In genomic region chr2:91452658-91453057, GRCm38 (mm10) we compare ENCODE assay signal across 14 mouse cellular contexts. TPM values are rescaled to one million over a fixed set of nuclear protein-coding genes. Genes with fewer than 3 reads are reported as not detected.
DNase-seq lines count a peak whose midpoint lies in the region; ATAC-seq and TF ChIP-seq lines count a peak whose summit lies in the region.
"Had no signal": no experiment of that assay in that cellular context is flagged by ENCODE, and none has a peak within 500 bp of the region (broad histone marks: within the 10 kb centered on the region; RNA-seq: fewer than 3 reads in every experiment).

No protein-coding gene starts in this region.

- intact Hi-C loops in heart, adult 2 months (cut with DNase I): no loop called here

- 26% methylated on average over 8 of the region's 8 CpGs for WGBS in heart, embryonic 13.5 days
- WGBS in heart, adult 2 months: 40% methylated on average over 8 of the region's 8 CpGs
- 27% methylated on average over 8 of the region's 8 CpGs for WGBS in lung, embryonic 14.5 days
- 12% methylated on average over 8 of the region's 8 CpGs for WGBS in kidney, embryonic 16.5 days
- WGBS in stomach, embryonic 15.5 days: 28% methylated on average over 8 of the region's 8 CpGs

- no peaks in the 10 kb centered on the region for H3K36me3 ChIP-seq in heart, embryonic 13.5 days
- H3K36me3 ChIP-seq in heart, adult 2 months (ENCODE audit: control insufficient read depth, insufficient read depth, low read length): no peaks in the 10 kb centered on the region
- no peaks in the 10 kb centered on the region for H3K36me3 ChIP-seq in lung, embryonic 14.5 days (ENCODE audit: insufficient read depth)
- no peaks in the 10 kb centered on the region for H3K36me3 ChIP-seq in kidney, embryonic 16.5 days (ENCODE audit: insufficient read depth, low read length)
- no peaks in the 10 kb centered on the region for H3K36me3 ChIP-seq in stomach, embryonic 15.5 days
- H3K36me3 ChIP-seq: midbrain, embryonic 12.5 days had no signal

- no peak for ATAC-seq in heart, embryonic 13.5 days (ENCODE audit: extremely low read depth, insufficient number of reproducible peaks, low FRiP score, low TSS enrichment)
- ATAC-seq in lung, embryonic 14.5 days (ENCODE audit: insufficient read depth): no peak
- ATAC-seq in kidney, embryonic 16.5 days (ENCODE audit: low FRiP score, low TSS enrichment): no peak
- peak; percentile 66 for ATAC-seq in stomach, embryonic 15.5 days (ENCODE audit: insufficient read depth, low FRiP score, low read depth)
- ATAC-seq: inflammation-experienced regulatory T-cells, adult 6 months; lung, postnatal 0 days had no signal

- H3K9ac ChIP-seq in heart, embryonic 13.5 days: no peak overlapping the region
- no peak overlapping the region for H3K9ac ChIP-seq in heart, adult 2 months (ENCODE audit: low read depth, low read length)
- H3K9ac ChIP-seq in lung, embryonic 14.5 days: no peak overlapping the region
- no peak overlapping the region for H3K9ac ChIP-seq in kidney, embryonic 16.5 days (replicated peaks; ENCODE audit: low read length)
- no peak overlapping the region for H3K9ac ChIP-seq in stomach, embryonic 15.5 days
- H3K9ac ChIP-seq: midbrain, embryonic 12.5 days had no signal

- TF ChIP-seq POLR2A in heart, adult 2 months (IDR thresholded peaks at IDR 0.05; ENCODE audit: insufficient read depth, low read depth, low read length): no peak

- H3K27ac ChIP-seq in heart, embryonic 13.5 days (replicated peaks): no peak overlapping the region
- H3K27ac ChIP-seq in heart, adult 2 months: no peak overlapping the region
- H3K27ac ChIP-seq in lung, embryonic 14.5 days (ENCODE audit: low read depth): no peak overlapping the region
- peak overlapping the region; percentile 21; the same call in 1 of the 2 replicates for H3K27ac ChIP-seq in kidney, embryonic 16.5 days (ENCODE audit: low read length)
- H3K27ac ChIP-seq in stomach, embryonic 15.5 days: no peak overlapping the region
- H3K27ac ChIP-seq: midbrain, embryonic 12.5 days had no signal

- H3K4me2 ChIP-seq in heart, embryonic 13.5 days: peak overlapping the region; percentile 25
- H3K4me2 ChIP-seq in lung, embryonic 14.5 days: peak overlapping the region; percentile 18; the same call in 1 of the 2 replicates
- H3K4me2 ChIP-seq in kidney, embryonic 16.5 days (replicated peaks; ENCODE audit: low read depth, low read length): peak overlapping the region; percentile 43
- no peak overlapping the region; the same call in 1 of the 2 replicates for H3K4me2 ChIP-seq in stomach, embryonic 15.5 days
- H3K4me2 ChIP-seq: midbrain, embryonic 12.5 days had no signal

- H3K4me3 ChIP-seq in heart, embryonic 13.5 days: no peak overlapping the region
- no peak overlapping the region for H3K4me3 ChIP-seq in heart, adult 2 months
- H3K4me3 ChIP-seq in lung, embryonic 14.5 days (ENCODE audit: low read depth, low read length): no peak overlapping the region
- peak overlapping the region; percentile 7 for H3K4me3 ChIP-seq in kidney, embryonic 16.5 days (ENCODE audit: low read length)
- no peak overlapping the region for H3K4me3 ChIP-seq in stomach, embryonic 15.5 days (replicated peaks)
- H3K4me3 ChIP-seq: erythroblast, embryonic 14.5 days; midbrain, embryonic 12.5 days had no signal

- no peaks in the 10 kb centered on the region for H3K9me3 ChIP-seq in heart, embryonic 13.5 days
- H3K9me3 ChIP-seq in lung, embryonic 14.5 days (ENCODE audit: low read depth, low read length): no peaks in the 10 kb centered on the region
- H3K9me3 ChIP-seq in kidney, embryonic 16.5 days (ENCODE audit: low read length): no peaks in the 10 kb centered on the region
- no peaks in the 10 kb centered on the region for H3K9me3 ChIP-seq in stomach, embryonic 15.5 days
- H3K9me3 ChIP-seq: midbrain, embryonic 12.5 days had no signal

- peaks cover 22% of the 10 kb centered on the region for H3K4me1 ChIP-seq in heart, embryonic 13.5 days
- H3K4me1 ChIP-seq in heart, adult 2 months (ENCODE audit: control insufficient read depth, insufficient read depth, low read length): no peaks in the 10 kb centered on the region
- no peaks in the 10 kb centered on the region for H3K4me1 ChIP-seq in lung, embryonic 14.5 days (ENCODE audit: insufficient read depth)
- peaks cover 22% of the 10 kb centered on the region; the same call in 1 of the 2 replicates for H3K4me1 ChIP-seq in kidney, embryonic 16.5 days (ENCODE audit: insufficient read depth, low read length)
- peaks cover 7% of the 10 kb centered on the region; the same call in 1 of the 2 replicates for H3K4me1 ChIP-seq in stomach, embryonic 15.5 days

- DNase-seq in heart, adult 2 months: no peak
- no peak for DNase-seq in lung, embryonic 14.5 days
- DNase-seq in lung, postnatal 36 days: no peak
- no peak for DNase-seq in right cerebral cortex, adult 18-20 months
- no peak for DNase-seq in Muller cell, postnatal 12 days (ENCODE audit: inconsistent ontology term)
- DNase-seq: adrenal gland, postnatal 36 days; thymus, postnatal 4 days had no signal

- H3K27me3 ChIP-seq in heart, embryonic 13.5 days (replicated peaks): no peaks in the 10 kb centered on the region; the same call in 1 of the 2 replicates
- no peaks in the 10 kb centered on the region for H3K27me3 ChIP-seq in heart, adult 2 months (ENCODE audit: control insufficient read depth, insufficient read depth, low read length)
- no peaks in the 10 kb centered on the region for H3K27me3 ChIP-seq in lung, embryonic 14.5 days (ENCODE audit: insufficient read depth, low read length)
- H3K27me3 ChIP-seq in kidney, embryonic 16.5 days (ENCODE audit: insufficient read depth, low read length): no peaks in the 10 kb centered on the region
- H3K27me3 ChIP-seq in stomach, embryonic 15.5 days (replicated peaks): no peaks in the 10 kb centered on the region

- no peak for TF ChIP-seq EP300 in heart, adult 2 months (IDR thresholded peaks at IDR 0.05; ENCODE audit: insufficient read depth, low read depth, low read length)

- no peaks in the 10 kb centered on the region for H3K79me2 ChIP-seq in heart, adult 2 months (replicated peaks; ENCODE audit: control insufficient read depth, insufficient read depth, low read length)

- TF ChIP-seq CTCF in heart, adult 2 months (IDR thresholded peaks at IDR 0.05): no peak
- TF ChIP-seq CTCF in lung, embryonic 14.5 days (IDR thresholded peaks at IDR 0.05; ENCODE audit: low read depth): no peak

RNA-seq across cellular contexts. Expression of gene Lrp4, which starts 4.7 kb away (rescaled TPM):
- polyA plus RNA-seq in heart, embryonic 13.5 days (2015; fragmentation: Nextera tagmentation; extraction: Ambion mirVana): 3.2 and 3.8 TPM in 2 replicates
- total RNA-seq in heart, adult 2 months (2021): 10 to 100 TPM; 10.6 to 12.3 TPM
- 3.8 and 6.7 TPM in 2 replicates for polyA plus RNA-seq in heart, adult 2 months (2012; rRNA removed)
- 7.6 TPM in 2 replicates for polyA plus RNA-seq in lung, embryonic 14.5 days (2014; fragmentation: Nextera tagmentation; extraction: Ambion mirVana)
- polyA plus RNA-seq in kidney, embryonic 16.5 days (2015; fragmentation: Nextera tagmentation; extraction: Ambion mirVana): 7.6 and 9.0 TPM in 2 replicates
- 6.3 and 6.5 TPM in 2 replicates for polyA plus RNA-seq in stomach, embryonic 15.5 days (2015; fragmentation: Nextera tagmentation; extraction: Ambion mirVana)
- polyA plus RNA-seq: erythroblast, embryonic 14.5 days had no signal

RNA-seq across cellular contexts. Expression of gene 1110051M20Rik, which starts 8.2 kb away (rescaled TPM):
- polyA plus RNA-seq in heart, embryonic 13.5 days (2015; fragmentation: Nextera tagmentation; extraction: Ambion mirVana): 36.3 and 38.9 TPM in 2 replicates
- 10 to 100 TPM in 1 of 2 experiments, 1 to 10 TPM in 1; 8.4 to 13.2 TPM for total RNA-seq in heart, adult 2 months (2021)
- polyA plus RNA-seq in heart, adult 2 months (2012; rRNA removed): 14.7 and 18.4 TPM in 2 replicates
- 73.3 and 73.4 TPM in 2 replicates for polyA plus RNA-seq in lung, embryonic 14.5 days (2014; fragmentation: Nextera tagmentation; extraction: Ambion mirVana)
- polyA plus RNA-seq in kidney, embryonic 16.5 days (2015; fragmentation: Nextera tagmentation; extraction: Ambion mirVana): 66.9 and 68.9 TPM in 2 replicates
- polyA plus RNA-seq in stomach, embryonic 15.5 days (2015; fragmentation: Nextera tagmentation; extraction: Ambion mirVana): 39.0 and 42.4 TPM in 2 replicates
